Mouse (Mus musculus) heart, embryonic 10.5 days (tissue): ENCODE data around the gene Reg1. TPM values are rescaled to one million over a fixed set of nuclear protein-coding genes. Genes with fewer than 3 reads are reported as not detected.

Experiments
- polyA plus RNA-seq: library from polyadenylated mRNA; unstranded; fragments of >200 nt; fragmentation: Nextera tagmentation; extraction: Ambion mirVana; gene quantifications from 2 replicates; pipeline ENCODE4 v1.2.1, GENCODE M21; 2016

Gene Reg1
- polyA plus RNA-seq, 1 experiment from 2014 or later = not detected

Other genes with a start within 250 kb of the Reg1 start
- not detected in 2 replicates for gene Reg3b, start 52.1 kb upstream of the Reg1 start, polyA plus RNA-seq
- not detected in 2 replicates for gene Reg3d, start 43.8 kb upstream of the Reg1 start, polyA plus RNA-seq
- not detected in 2 replicates for gene Reg3a, start 42.0 kb upstream of the Reg1 start, polyA plus RNA-seq
- not detected in 2 replicates for gene Reg2, start 27.1 kb upstream of the Reg1 start, polyA plus RNA-seq
- gene Reg3g, start 46.2 kb downstream of the Reg1 start, polyA plus RNA-seq = not detected in 2 replicates